Mouse (Mus musculus): ENCODE results near the gene Olfr605. TPM values are rescaled to one million over a fixed set of nuclear protein-coding genes. Genes with fewer than 3 reads are reported as not detected.
"Not testable (repeated sequence)": the region's sequence is repeated elsewhere in the genome, so short reads cannot be mapped to it uniquely, and the experiment has no call there.

Olfr605 gene
- polyA plus RNA-seq (2015; fragmentation: Nextera tagmentation; extraction: Ambion mirVana), result not detected in 2 replicates

GRCm38 (mm10) chr7:103445339-103445738 lies at the start of gene Olfr605:
TSS of gene Olfr605 (minus strand) at chr7:103445439.
- Histone ChIP-seq H3K4me1 (replicated peaks) (no peaks in the 10 kb centered on the region), H3K27me3 (no peaks in the 10 kb centered on the region), H3K4me3 (replicated peaks) (no peak within 1 kb of the TSS), H3K9ac (no peak within 1 kb of the TSS), H3K36me3 (replicated peaks) (no peaks in the 10 kb centered on the region), H3K4me2 (no peak within 1 kb of the TSS), H3K27ac (replicated peaks) (no peak within 1 kb of the TSS), H3K9me3 (replicated peaks) (no peaks in the 10 kb centered on the region)
- no peak for ATAC-seq (ENCODE audit: insufficient read depth)
- WGBS (ENCODE audit: insufficient replicate concordance), result 69% methylated on average over 1 of the region's 1 CpGs

DNA sequence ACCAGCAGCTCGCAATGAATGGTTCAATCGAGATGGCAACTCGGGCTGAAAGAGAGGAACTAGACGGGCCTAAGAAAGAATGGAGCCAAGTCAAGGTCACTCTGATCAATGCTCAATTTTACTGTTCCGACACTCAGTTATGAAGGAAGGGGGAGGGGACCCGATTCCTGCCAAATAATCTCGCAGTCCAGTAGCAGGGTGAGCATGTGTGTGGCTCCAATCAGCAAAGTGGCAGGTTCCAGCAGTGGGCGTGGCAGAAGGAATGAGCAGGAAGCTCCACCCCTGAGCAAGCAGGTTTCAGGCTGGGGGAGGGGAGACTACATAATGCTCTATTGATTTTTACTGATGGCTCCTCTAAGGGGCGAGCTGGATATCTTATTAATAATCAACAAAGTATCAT lies 31.9 kb upstream of the Olfr605 start:
- 63% methylated on average over 9 of the region's 9 CpGs for whole genome bisulfite sequencing (ENCODE audit: insufficient replicate concordance)
- not testable (repeated sequence) for H3K4me2 ChIP-seq; ATAC-seq (ENCODE audit: insufficient read depth); H3K36me3 ChIP-seq (replicated peaks); H3K9ac ChIP-seq; H3K4me3 ChIP-seq (replicated peaks); H3K27ac ChIP-seq (replicated peaks); H3K9me3 ChIP-seq (replicated peaks); H3K27me3 ChIP-seq; H3K4me1 ChIP-seq (replicated peaks)

DNA sequence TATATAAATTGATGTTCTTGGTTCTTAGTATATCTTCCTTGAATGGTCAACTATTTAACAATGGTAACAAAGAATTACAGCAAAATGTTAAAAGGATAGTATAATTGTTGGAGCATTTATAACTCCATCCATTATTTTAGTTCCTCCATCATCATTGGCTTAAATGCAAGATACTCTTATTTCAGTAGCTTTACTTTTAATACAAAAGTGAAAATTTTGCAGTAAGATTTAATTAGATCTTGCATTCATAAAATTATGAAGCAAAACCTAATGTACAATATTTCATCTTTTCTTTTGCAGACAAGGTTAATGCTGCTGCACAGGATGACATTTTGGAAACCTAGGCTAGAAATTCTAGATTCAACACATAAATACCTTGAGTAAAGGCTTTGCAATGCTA lies 24.3 kb upstream of the Olfr605 start, which contains the start of gene Olfr608:
TSS of gene Olfr608 (plus strand) at position 301 of the 400 bp plus-strand sequence.
- no peaks in the 10 kb centered on the region for H3K36me3 ChIP-seq (replicated peaks)
- ATAC-seq (ENCODE audit: insufficient read depth), result no peak

DNA sequence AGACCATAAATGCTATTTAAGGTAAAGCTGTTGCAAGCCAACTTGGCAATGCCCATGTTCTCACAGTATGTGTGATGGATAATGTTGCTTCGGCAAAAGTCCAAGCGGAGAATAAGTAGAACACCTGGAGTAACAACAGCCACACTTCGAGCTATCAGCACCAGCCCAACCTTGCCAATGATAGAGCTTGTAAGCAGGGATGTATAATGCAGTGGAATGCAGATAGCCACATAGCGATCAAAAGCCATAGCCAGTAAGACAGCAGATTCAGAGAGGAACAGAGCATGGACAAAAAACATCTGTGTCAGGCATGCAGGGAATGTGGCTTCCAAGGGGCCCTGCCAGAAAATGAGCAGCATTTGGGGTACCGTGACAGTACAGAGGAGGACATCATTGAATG lies 15.4 kb upstream of the Olfr605 start:
- Histone ChIP-seq H3K27ac (replicated peaks) (no peak overlapping the region), H3K4me2 (no peak overlapping the region), H3K4me1 (replicated peaks) (no peaks in the 10 kb centered on the region), H3K9ac (no peak overlapping the region), H3K9me3 (replicated peaks) (no peaks in the 10 kb centered on the region), H3K36me3 (replicated peaks) (no peaks in the 10 kb centered on the region), H3K27me3 (no peaks in the 10 kb centered on the region), H3K4me3 (replicated peaks) (no peak overlapping the region)
- no peak for ATAC-seq (ENCODE audit: insufficient read depth)
- WGBS (ENCODE audit: insufficient replicate concordance), result 73% methylated on average over 5 of the region's 5 CpGs

More for the DNA sequence above, 24.3 kb upstream of the Olfr605 start, which contains the start of gene Olfr608:
- no peak within 1 kb of the TSS for H3K9ac ChIP-seq
- H3K27ac ChIP-seq (replicated peaks), result no peak within 1 kb of the TSS
- H3K4me3 ChIP-seq (replicated peaks), result no peak within 1 kb of the TSS
- H3K27me3 ChIP-seq, result no peaks in the 10 kb centered on the region
- no peak within 1 kb of the TSS for H3K4me2 ChIP-seq
- no peaks in the 10 kb centered on the region for H3K9me3 ChIP-seq (replicated peaks)
- no peaks in the 10 kb centered on the region for H3K4me1 ChIP-seq (replicated peaks)

- Histone ChIP-seq H3K27me3 (no peaks in the 10 kb centered on the region), H3K4me3 (replicated peaks) (no peak within 1 kb of the TSS), H3K9ac (no peak within 1 kb of the TSS), H3K36me3 (replicated peaks) (no peaks in the 10 kb centered on the region), H3K27ac (replicated peaks) (no peak within 1 kb of the TSS), H3K9me3 (replicated peaks) (no peaks in the 10 kb centered on the region), H3K4me1 (replicated peaks) (no peaks in the 10 kb centered on the region), H3K4me2 (no peak within 1 kb of the TSS)
- 63% methylated on average over 2 of the region's 2 CpGs for WGBS (ENCODE audit: insufficient replicate concordance)
- ATAC-seq (ENCODE audit: insufficient read depth), result no peak
Measured at GRCm38 (mm10) chr7:103448746-103449145, 3.5 kb upstream of the Olfr605 start, which contains the start of gene Olfr606. TSS of gene Olfr606 (plus strand) at chr7:103449046.

DNA sequence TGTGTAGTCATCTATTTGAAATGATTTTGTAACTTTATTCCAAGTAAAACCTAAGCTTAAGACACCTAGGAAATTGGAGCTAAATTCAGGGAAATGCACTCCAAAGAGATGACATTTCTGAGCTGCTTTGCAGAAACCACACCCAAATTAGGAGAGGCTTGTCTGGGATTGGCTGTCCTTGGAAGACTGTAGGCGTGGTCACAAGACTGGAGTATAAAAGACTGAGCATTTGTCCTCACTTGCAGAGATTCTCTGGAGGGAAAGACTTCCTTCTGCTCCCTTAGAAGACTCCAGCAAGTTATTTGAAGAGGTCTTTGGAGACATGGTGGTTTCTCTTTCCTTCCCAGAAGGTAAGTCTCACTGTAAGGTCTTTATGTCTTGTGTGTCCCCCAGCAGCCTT lies 30.5 kb downstream of the Olfr605 start, which contains the start of gene Usp17lc:
TSS of gene Usp17lc (plus strand) at position 301 of the 400 bp plus-strand sequence.
- H3K4me3 ChIP-seq (replicated peaks); H3K27ac ChIP-seq (replicated peaks); H3K9ac ChIP-seq; ATAC-seq (ENCODE audit: insufficient read depth); H3K36me3 ChIP-seq (replicated peaks); H3K27me3 ChIP-seq; H3K4me1 ChIP-seq (replicated peaks); H3K9me3 ChIP-seq (replicated peaks); H3K4me2 ChIP-seq: not testable (repeated sequence)
- WGBS (ENCODE audit: insufficient replicate concordance), result 41% methylated on average over 1 of the region's 1 CpGs

DNA sequence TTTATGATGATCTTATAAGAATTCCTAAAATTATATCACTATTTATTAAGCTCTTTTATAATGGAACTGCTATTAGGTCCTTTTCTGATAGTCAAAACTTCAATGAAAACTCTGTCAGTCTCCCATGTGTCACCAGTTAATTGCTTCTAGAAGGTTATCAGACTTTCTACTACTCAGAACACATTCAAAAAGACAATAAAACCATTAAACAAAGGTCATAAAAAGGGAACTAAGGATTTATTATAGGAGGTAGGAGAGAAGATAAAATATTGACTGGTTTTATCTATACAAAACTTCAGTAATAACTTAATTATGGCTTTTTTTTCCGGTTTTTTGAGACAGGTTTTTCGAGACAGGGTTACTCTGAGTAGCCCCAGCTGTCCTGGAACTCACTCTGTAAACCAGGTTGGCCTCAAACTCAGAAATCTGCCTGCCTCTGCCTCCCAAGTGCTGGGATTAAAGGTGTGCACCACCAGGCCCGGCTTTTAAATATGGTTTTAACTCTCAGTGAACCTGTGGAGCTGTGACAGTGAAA lies 38.7 kb downstream of the Olfr605 start:
- not testable (repeated sequence) for H3K36me3 ChIP-seq (replicated peaks); H3K27me3 ChIP-seq; H3K4me2 ChIP-seq; H3K4me1 ChIP-seq (replicated peaks); H3K9me3 ChIP-seq (replicated peaks); ATAC-seq (ENCODE audit: insufficient read depth); H3K9ac ChIP-seq; H3K4me3 ChIP-seq (replicated peaks); H3K27ac ChIP-seq (replicated peaks)
- WGBS (ENCODE audit: insufficient replicate concordance), result 34% methylated on average over 3 of the region's 3 CpGs

- Histone ChIP-seq H3K27ac (replicated peaks) (no peak overlapping the region), H3K4me2 (no peak overlapping the region), H3K9ac (no peak overlapping the region), H3K4me3 (replicated peaks) (no peak overlapping the region), H3K9me3 (replicated peaks) (no peaks in the 10 kb centered on the region), H3K27me3 (no peaks in the 10 kb centered on the region), H3K36me3 (replicated peaks) (no peaks in the 10 kb centered on the region), H3K4me1 (replicated peaks) (no peaks in the 10 kb centered on the region)
- WGBS (ENCODE audit: insufficient replicate concordance), result 2% methylated on average over 1 of the region's 1 CpGs
- ATAC-seq (ENCODE audit: insufficient read depth), result no peak
Measured at GRCm38 (mm10) chr7:103398981-103399380, 46.3 kb downstream of the Olfr605 start.

GRCm38 (mm10) chr7:103397758-103398157 lies 47.5 kb downstream of the Olfr605 start:
- Histone ChIP-seq H3K4me2 (no peak overlapping the region), H3K4me1 (replicated peaks) (no peaks in the 10 kb centered on the region), H3K4me3 (replicated peaks) (no peak overlapping the region), H3K27ac (replicated peaks) (no peak overlapping the region), H3K27me3 (no peaks in the 10 kb centered on the region), H3K36me3 (replicated peaks) (no peaks in the 10 kb centered on the region), H3K9me3 (replicated peaks) (no peaks in the 10 kb centered on the region), H3K9ac (no peak overlapping the region)
- ATAC-seq (ENCODE audit: insufficient read depth), result no peak

Small RNA genes lying within 50 kb of the gene (microRNA-seq; reads per million reads assigned to microRNA genes)
- gene Gm25774, result not detected

Other genes with a start within 250 kb of the Olfr605 start
- gene Olfr593, start 233.6 kb downstream of the Olfr605 start, polyA plus RNA-seq (2015; fragmentation: Nextera tagmentation; extraction: Ambion mirVana), result not detected in 2 replicates
- gene Olfr594, start 228.4 kb downstream of the Olfr605 start, polyA plus RNA-seq (2015; fragmentation: Nextera tagmentation; extraction: Ambion mirVana), result not detected in 2 replicates
- not detected in 2 replicates for gene Usp17ld, start 192.9 kb downstream of the Olfr605 start, polyA plus RNA-seq (2015; fragmentation: Nextera tagmentation; extraction: Ambion mirVana)
- gene Olfr596, start 139.8 kb downstream of the Olfr605 start, polyA plus RNA-seq (2015; fragmentation: Nextera tagmentation; extraction: Ambion mirVana), result not detected in 2 replicates
- gene Olfr597, start 129.1 kb downstream of the Olfr605 start, polyA plus RNA-seq (2015; fragmentation: Nextera tagmentation; extraction: Ambion mirVana), result not detected in 2 replicates
- not detected in 2 replicates for gene Olfr598, start 121.9 kb downstream of the Olfr605 start, polyA plus RNA-seq (2015; fragmentation: Nextera tagmentation; extraction: Ambion mirVana)
- gene Olfr599, start 109.5 kb downstream of the Olfr605 start, polyA plus RNA-seq (2015; fragmentation: Nextera tagmentation; extraction: Ambion mirVana), result not detected in 2 replicates
- not detected in 2 replicates for gene Olfr600, start 95.8 kb downstream of the Olfr605 start, polyA plus RNA-seq (2015; fragmentation: Nextera tagmentation; extraction: Ambion mirVana)
- gene Olfr601, start 82.8 kb downstream of the Olfr605 start, polyA plus RNA-seq (2015; fragmentation: Nextera tagmentation; extraction: Ambion mirVana), result not detected in 2 replicates
- not detected in 2 replicates for gene Olfr603, start 59.3 kb downstream of the Olfr605 start, polyA plus RNA-seq (2015; fragmentation: Nextera tagmentation; extraction: Ambion mirVana)
- gene Usp17lc, start 30.4 kb downstream of the Olfr605 start, polyA plus RNA-seq (2015; fragmentation: Nextera tagmentation; extraction: Ambion mirVana), result not detected in 2 replicates
- gene Olfr606, start 3.6 kb upstream of the Olfr605 start, polyA plus RNA-seq (2015; fragmentation: Nextera tagmentation; extraction: Ambion mirVana), result not detected in 2 replicates
- not detected in 2 replicates for gene Olfr607, start 18.7 kb upstream of the Olfr605 start, polyA plus RNA-seq (2015; fragmentation: Nextera tagmentation; extraction: Ambion mirVana)
- not detected in 2 replicates for gene Olfr608, start 24.4 kb upstream of the Olfr605 start, polyA plus RNA-seq (2015; fragmentation: Nextera tagmentation; extraction: Ambion mirVana)
- gene Olfr609, start 52.6 kb upstream of the Olfr605 start, polyA plus RNA-seq (2015; fragmentation: Nextera tagmentation; extraction: Ambion mirVana), result not detected in 2 replicates
- gene Olfr610, start 66.7 kb upstream of the Olfr605 start, polyA plus RNA-seq (2015; fragmentation: Nextera tagmentation; extraction: Ambion mirVana), result not detected in 2 replicates
- gene Olfr611, start 75.4 kb upstream of the Olfr605 start, polyA plus RNA-seq (2015; fragmentation: Nextera tagmentation; extraction: Ambion mirVana), result not detected in 2 replicates
- gene Olfr612, start 97.3 kb upstream of the Olfr605 start, polyA plus RNA-seq (2015; fragmentation: Nextera tagmentation; extraction: Ambion mirVana), result not detected in 2 replicates
- gene Olfr613, start 102.6 kb upstream of the Olfr605 start, polyA plus RNA-seq (2015; fragmentation: Nextera tagmentation; extraction: Ambion mirVana), result not detected in 2 replicates
- not detected in 2 replicates for gene Olfr615, start 110.6 kb upstream of the Olfr605 start, polyA plus RNA-seq (2015; fragmentation: Nextera tagmentation; extraction: Ambion mirVana)
- gene Olfr616, start 123.7 kb upstream of the Olfr605 start, polyA plus RNA-seq (2015; fragmentation: Nextera tagmentation; extraction: Ambion mirVana), result not detected in 2 replicates
- gene Olfr617, start 127.6 kb upstream of the Olfr605 start, polyA plus RNA-seq (2015; fragmentation: Nextera tagmentation; extraction: Ambion mirVana), result not detected in 2 replicates
- gene Olfr618, start 144.7 kb upstream of the Olfr605 start, polyA plus RNA-seq (2015; fragmentation: Nextera tagmentation; extraction: Ambion mirVana), result not detected in 2 replicates
- not detected in 2 replicates for gene Olfr619, start 155.1 kb upstream of the Olfr605 start, polyA plus RNA-seq (2015; fragmentation: Nextera tagmentation; extraction: Ambion mirVana)
- not detected in 2 replicates for gene Olfr620, start 167.1 kb upstream of the Olfr605 start, polyA plus RNA-seq (2015; fragmentation: Nextera tagmentation; extraction: Ambion mirVana)
- gene Olfr622, start 197.3 kb upstream of the Olfr605 start, polyA plus RNA-seq (2015; fragmentation: Nextera tagmentation; extraction: Ambion mirVana), result not detected in 2 replicates
- not detected in 2 replicates for gene Olfr623, start 218.3 kb upstream of the Olfr605 start, polyA plus RNA-seq (2015; fragmentation: Nextera tagmentation; extraction: Ambion mirVana)
- 0.02 TPM in 2 replicates for gene Olfr624, start 225.8 kb upstream of the Olfr605 start, polyA plus RNA-seq (2015; fragmentation: Nextera tagmentation; extraction: Ambion mirVana)
- gene Olfr625-ps1, start 237.3 kb upstream of the Olfr605 start, polyA plus RNA-seq (2015; fragmentation: Nextera tagmentation; extraction: Ambion mirVana), result not detected in 2 replicates

All from liver, embryonic 15.5 days (tissue).